Mouse (Mus musculus) heart, postnatal 0 days (tissue): ENCODE data around the gene Ticrr. TPM values are rescaled to one million over a fixed set of nuclear protein-coding genes. Genes with fewer than 3 reads are reported as not detected.

ENCODE experiments used
- ATAC-seq: fragments of 200-750 bp; cut with Nextera tagmentation; 2 replicates; pipeline ENCODE4 v1.8.0; 2017; ENCODE audit warnings: low read depth, moderate number of reproducible peaks, moderate library complexity; ENCODE audit not compliant: insufficient read depth
- DNase-seq: peaks from one replicate; pipeline ENCODE4 v3.0.0-alpha.2; 2016; ENCODE audit warnings: low spot score
- H3K27ac ChIP-seq: fragments of 300-500 bp; sonication (generic); 2 replicates; pipeline ENCODE4 v1.5.1; 2014; ENCODE audit warnings: low read depth, mild to moderate bottlenecking
- H3K27me3 ChIP-seq: fragments of 300-500 bp; sonication (generic); 2 replicates; pipeline ENCODE4 v1.6.1; 2014; ENCODE audit warnings: low read length, mixed read lengths; ENCODE audit not compliant: control insufficient read depth, insufficient read depth
- H3K36me3 ChIP-seq: fragments of 300-500 bp; sonication (generic); replicated peaks from 2 replicates; pipeline ENCODE4 v1.6.1; 2014; ENCODE audit warnings: low read length, mixed read lengths; ENCODE audit not compliant: control insufficient read depth, insufficient read depth
- H3K4me1 ChIP-seq: fragments of 300-500 bp; sonication (generic); 2 replicates; pipeline ENCODE4 v1.6.1; 2014; ENCODE audit warnings: antibody characterized with exemption; ENCODE audit not compliant: control insufficient read depth, insufficient read depth
- H3K4me2 ChIP-seq: fragments of 300-500 bp; sonication (generic); 2 replicates; pipeline ENCODE4 v1.6.1; 2014; ENCODE audit warnings: low read depth, mild to moderate bottlenecking, low read length, moderate library complexity
- H3K4me3 ChIP-seq: fragments of 300-500 bp; sonication (generic); 2 replicates; pipeline ENCODE4 v1.5.1; 2014; ENCODE audit warnings: low read depth, low read length
- H3K9ac ChIP-seq: fragments of 300-500 bp; sonication (generic); replicated peaks from 2 replicates; pipeline ENCODE4 v1.6.1; 2014; ENCODE audit warnings: low read depth, low read length, mixed read lengths
- H3K9me3 ChIP-seq: fragments of 300-500 bp; sonication (generic); replicated peaks from 2 replicates; pipeline ENCODE4 v1.6.1; 2016; ENCODE audit warnings: low read length; ENCODE audit not compliant: control insufficient read depth
- CTCF ChIP-seq: IDR thresholded peaks from 2 replicates; pipeline ENCODE4 v1.5.1; 2016; ENCODE audit warnings: antibody characterized with exemption, control low read depth, low read depth
- EP300 ChIP-seq: IDR thresholded peaks from 2 replicates; pipeline ENCODE4 v1.6.1; 2016; ENCODE audit warnings: antibody characterized with exemption, low read depth
- WGBS: fragments of 180-500 bp; shearing (Covaris S2); extraction: QIAGEN DNeasy Blood & Tissue Kit; methylation state at CpG from one replicate; pipeline ENCODE4 v1.1.7; 2014; 5-methylcytosine and 5-hydroxymethylcytosine counted together
- polyA plus RNA-seq: library from polyadenylated mRNA; unstranded; fragments of >200 nt; fragmentation: Nextera tagmentation; extraction: Ambion mirVana; gene quantifications from 2 replicates; pipeline ENCODE4 v1.2.1, GENCODE M21; 2015
- total RNA-seq: library from RNA; depleted of rRNA; stranded (reverse); fragments of >200 nt; gene quantifications from 2 replicates; pipeline ENCODE4 v1.2.3, GENCODE M21; 2014; ENCODE audit warnings: low replicate concordance

Gene Ticrr
- total and polyA plus RNA-seq, 2 experiments from 2014 or later: 0.74 to 2.2 TPM

- Histone ChIP-seq H3K9ac (no peak overlapping the region), H3K27ac (no peak overlapping the region), H3K36me3 (0 out of 2 replicates have a peak, but pooled peaks cover 3% of the 10 kb centered on the region), H3K27me3 (no peaks in the 10 kb centered on the region), H3K4me1 (peaks cover 12% of the 10 kb centered on the region; the same call in 1 of the 2 replicates), H3K4me3 (no peak overlapping the region), H3K9me3 (no peaks in the 10 kb centered on the region), H3K4me2 (no peak overlapping the region)
- no peak for ATAC-seq
- TF ChIP-seq EP300: no peak
- no peak for TF ChIP-seq CTCF
- 77% methylated on average over 4 of the region's 4 CpGs for WGBS
- DNase-seq: no peak
These were observed 80.3 kb downstream of the Ticrr start for GRCm38 (mm10) chr7:79740279-79740678.

DNA sequence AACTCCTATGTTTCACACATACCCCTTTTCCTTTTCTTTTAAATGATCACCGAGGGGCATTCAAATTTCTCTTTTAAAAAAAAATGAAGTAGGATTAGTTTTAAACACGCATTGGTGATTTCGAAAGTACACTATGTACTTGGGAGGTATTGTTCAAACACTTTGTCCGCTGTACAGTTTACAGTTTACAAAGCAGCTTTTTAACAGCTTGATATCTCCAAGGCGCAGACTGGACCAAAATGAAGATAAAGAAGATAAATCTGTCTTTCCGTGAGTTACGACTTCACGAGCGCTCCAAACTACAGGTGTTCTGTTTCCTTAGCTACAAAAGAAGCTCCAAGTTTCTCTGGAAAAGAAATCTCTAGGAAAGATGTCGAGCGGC is 82.3 kb downstream of the Ticrr start:
- Histone ChIP-seq H3K4me2 (peak overlapping the region; percentile 94), H3K4me3 (peak overlapping the region; percentile 73), H3K27ac (no peak overlapping the region), H3K36me3 (no peaks in the 10 kb centered on the region), H3K9me3 (no peaks in the 10 kb centered on the region), H3K4me1 (peaks cover 12% of the 10 kb centered on the region; the same call in 1 of the 2 replicates), H3K9ac (peak overlapping the region; percentile 61), H3K27me3 (no peaks in the 10 kb centered on the region)
- DNase-seq: no peak
- ATAC-seq: no peak
- 21% methylated on average over 11 of the region's 11 CpGs for WGBS
- TF ChIP-seq EP300: no peak
- TF ChIP-seq CTCF: no peak

DNA sequence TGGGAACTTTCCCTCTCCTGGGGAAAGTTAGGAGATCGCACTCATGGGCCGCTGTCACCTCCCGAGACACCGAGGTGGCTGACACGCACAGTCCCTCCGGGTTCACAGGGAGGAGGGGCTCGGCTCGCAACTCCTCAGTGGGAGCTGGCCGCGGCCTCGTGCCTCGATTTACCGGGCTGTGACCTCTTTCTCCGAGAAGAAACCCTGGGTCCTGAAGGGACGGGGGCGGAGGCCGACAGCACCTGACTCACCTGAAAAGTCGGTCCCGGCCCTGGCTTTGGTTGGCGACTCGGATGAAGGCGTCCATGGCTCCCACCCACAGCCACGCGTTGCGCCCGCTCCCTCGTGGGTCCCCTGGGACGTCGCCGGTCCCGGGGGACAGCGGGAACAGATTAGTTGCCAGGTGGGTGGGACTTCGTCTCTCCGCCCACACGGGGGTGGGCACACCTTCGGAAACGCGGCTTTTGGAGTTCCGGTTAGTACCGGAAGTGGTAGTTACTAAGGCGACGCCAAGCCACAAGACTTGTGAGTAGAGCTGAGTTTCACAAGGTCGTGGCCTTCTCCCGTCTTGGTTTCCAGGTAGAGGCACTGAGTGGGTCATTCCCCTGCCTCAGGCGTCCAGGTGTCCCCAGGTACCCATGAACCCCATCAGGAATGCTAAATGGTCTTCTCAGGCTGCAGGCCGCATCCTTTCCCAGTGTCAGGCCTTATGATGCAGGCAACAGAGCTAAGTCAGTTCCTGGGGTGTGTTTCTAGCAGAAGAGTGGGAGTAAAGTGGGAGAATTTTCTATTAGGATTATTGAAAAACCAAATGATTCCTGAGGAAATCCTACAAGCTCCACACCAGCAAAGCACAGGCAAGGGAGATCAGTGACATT is 82.9 kb downstream of the Ticrr start, which contains the start of the genes Pex11a and Wdr93:
Gene Pex11a, minus strand, starts transcription at position 473 of the 878 bp plus-strand sequence.
Gene Wdr93, plus strand, starts transcription at position 505 of the 878 bp plus-strand sequence.
- no peaks in the 10 kb centered on the region for H3K36me3 ChIP-seq
- 3% methylated on average over 46 of the region's 46 CpGs for WGBS
- peak; percentile 85 for DNase-seq
- no peaks in the 10 kb centered on the region for H3K27me3 ChIP-seq
- no peak for TF ChIP-seq EP300
- no peak for TF ChIP-seq CTCF
- no peaks in the 10 kb centered on the region for H3K9me3 ChIP-seq
- H3K27ac ChIP-seq: no peak within 1 kb of the TSS
- H3K4me2 ChIP-seq: peak within 1 kb of the TSS; percentile 94
- peak within 1 kb of the TSS; percentile 73 for H3K4me3 ChIP-seq
- ATAC-seq: peak; percentile 95
- H3K9ac ChIP-seq: peak within 1 kb of the TSS; percentile 61
- peaks cover 12% of the 10 kb centered on the region; the same call in 1 of the 2 replicates for H3K4me1 ChIP-seq

DNA sequence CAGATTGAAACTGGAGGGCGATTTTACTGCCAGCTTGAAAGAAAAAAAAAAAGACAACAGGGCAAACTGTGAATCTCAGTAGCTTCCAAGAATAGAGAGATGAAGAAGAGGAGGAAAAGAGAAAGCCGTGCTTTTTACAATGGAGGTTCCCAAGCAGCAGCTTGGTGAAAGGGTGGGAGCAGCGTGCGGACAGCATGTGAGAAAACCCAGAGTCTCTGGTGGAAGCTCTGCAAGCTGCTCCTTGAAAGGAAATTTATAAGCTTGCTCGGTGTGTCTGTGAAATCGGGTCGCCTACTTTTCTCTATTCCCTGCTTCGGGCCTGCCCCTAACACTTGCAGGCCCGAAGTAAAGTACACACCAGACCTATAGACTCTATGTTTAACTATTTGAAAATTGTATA is 84.1 kb downstream of the Ticrr start:
- no peak overlapping the region for H3K9ac ChIP-seq
- no peaks in the 10 kb centered on the region for H3K36me3 ChIP-seq
- ATAC-seq (no peak), DNase-seq (no peak)
- H3K9me3 ChIP-seq: no peaks in the 10 kb centered on the region
- no peak overlapping the region for H3K27ac ChIP-seq
- 86% methylated on average over 9 of the region's 9 CpGs for WGBS
- no peaks in the 10 kb centered on the region for H3K27me3 ChIP-seq
- no peak overlapping the region for H3K4me2 ChIP-seq
- H3K4me1 ChIP-seq: peaks cover 12% of the 10 kb centered on the region; the same call in 1 of the 2 replicates
- no peak for TF ChIP-seq EP300
- no peak for TF ChIP-seq CTCF
- no peak overlapping the region for H3K4me3 ChIP-seq

DNA sequence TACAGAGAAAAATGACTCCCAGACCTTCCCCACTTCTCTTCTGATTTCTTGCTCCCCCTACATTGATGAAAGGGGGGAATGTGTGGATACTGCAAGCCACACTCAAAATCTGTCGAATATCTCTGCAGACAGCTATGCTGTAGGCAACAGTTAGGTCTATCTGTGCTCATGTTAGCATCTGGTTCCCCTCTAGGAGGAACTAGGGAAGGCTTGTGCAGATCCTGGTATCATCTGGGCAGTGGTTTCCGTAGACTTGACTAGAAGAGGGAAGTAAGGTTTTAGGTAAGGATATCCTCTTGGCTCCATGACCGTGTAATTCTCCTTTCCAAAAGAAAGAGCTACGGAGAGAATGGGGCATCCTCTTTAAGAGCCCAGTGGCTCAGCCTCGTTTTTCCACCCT is 84.6 kb downstream of the Ticrr start:
- DNase-seq (no peak), ATAC-seq (no peak)
- Histone ChIP-seq H3K9me3 (no peaks in the 10 kb centered on the region), H3K9ac (no peak overlapping the region), H3K27ac (no peak overlapping the region), H3K4me1 (peaks cover 12% of the 10 kb centered on the region; the same call in 1 of the 2 replicates), H3K4me3 (no peak overlapping the region), H3K4me2 (no peak overlapping the region), H3K27me3 (no peaks in the 10 kb centered on the region), H3K36me3 (no peaks in the 10 kb centered on the region)
- 69% methylated on average over 5 of the region's 5 CpGs for WGBS
- TF ChIP-seq CTCF (no peak), EP300 (no peak)
